ENCODE assay signal across 8 mouse cellular contexts in genomic region chr3:87508205-87508901, GRCm38 (mm10). TPM values are rescaled to one million over a fixed set of nuclear protein-coding genes. Genes with fewer than 3 reads are reported as not detected.
A peak's percentile ranks its signal among the peaks of the same experiment; 100 is the strongest.
DNase-seq lines count a peak whose midpoint lies in the region; ATAC-seq and TF ChIP-seq lines count a peak whose summit lies in the region.

No protein-coding gene starts in this region.

- H3K9me3 ChIP-seq in hindbrain, embryonic 14.5 days (ENCODE audit: control insufficient read depth, low read length): no peaks in the 10 kb centered on the region

- TF ChIP-seq CTCF in Patski (IDR thresholded peaks at IDR 0.05): peak; percentile 81

- peak overlapping the region; percentile 41 for H3K4me2 ChIP-seq in hindbrain, embryonic 14.5 days (replicated peaks)

- H3K36me3 ChIP-seq in hindbrain, embryonic 14.5 days (replicated peaks; ENCODE audit: control insufficient read depth, insufficient read depth): no peaks in the 10 kb centered on the region

- peaks cover 18% of the 10 kb centered on the region for H3K27me3 ChIP-seq in Patski
- no peaks in the 10 kb centered on the region for H3K27me3 ChIP-seq in hindbrain, embryonic 14.5 days (ENCODE audit: control insufficient read depth, insufficient read depth, low read length)

- WGBS in hindbrain, embryonic 14.5 days: 31% methylated on average over 17 of the region's 17 CpGs

- DNase-seq in Patski (ENCODE audit: low read depth, low spot score): peak; percentile 60
- peak; percentile 94 to 98 for DNase-seq in cerebellum, postnatal 14 days
- DNase-seq in frontal cortex, postnatal 36 days (ENCODE audit: low spot score in 2 of 2): peak; percentile 80 to 86
- DNase-seq in hindbrain, embryonic 14.5 days (ENCODE audit: low spot score): peak; percentile 83
- DNase-seq in layer of hippocampus, postnatal 14 days (ENCODE audit: low spot score in 2 of 2): peak; percentile 74 to 86
- DNase-seq in lung, postnatal 10 days: peak; percentile 91
- peak; percentile 64 for DNase-seq in retina, adult 2 months (ENCODE audit: low read depth, low spot score)
- peak; percentile 89 for DNase-seq in thymus, postnatal 14 days

- H3K4me3 ChIP-seq in hindbrain, embryonic 14.5 days (replicated peaks; ENCODE audit: low read length): no peak overlapping the region

- CTCF ChIA-PET in Patski (lab: Charles Lee): interaction anchor here (1.0 to 2.4 kb wide), 5 partner anchors 9 to 186 kb away, joined by 3 to 15 read pairs (median 4); no protein-coding TSS in a partner anchor

- in situ Hi-C loops in Patski (cut with MboI; ENCODE audit: low pct_unique_long_range_greater_than_20kb): loop anchor here (10.0 kb wide), 2 partner anchors 46 to 474 kb away; no protein-coding TSS in a partner anchor

- no peak overlapping the region for H3K27ac ChIP-seq in hindbrain, embryonic 14.5 days

- ATAC-seq in Patski: peak; percentile 56
- 0 out of 2 replicates have a peak, but pooled peaks have one; percentile 49 for ATAC-seq in hindbrain, embryonic 14.5 days (ENCODE audit: low FRiP score)

- POLR2A ChIA-PET in Patski (lab: Charles Lee): no interaction called here

- peak overlapping the region; percentile 28; the same call in 1 of the 2 replicates for H3K9ac ChIP-seq in hindbrain, embryonic 14.5 days

- H3K4me1 ChIP-seq in hindbrain, embryonic 14.5 days (replicated peaks; ENCODE audit: control insufficient read depth, insufficient read depth, low read length): no peaks in the 10 kb centered on the region

RNA-seq across cellular contexts. Expression of gene Etv3, which starts 16.9 kb away (rescaled TPM):
- polyA plus RNA-seq in Patski (2021): 17.7 TPM
- polyA plus RNA-seq in hindbrain, embryonic 14.5 days (2014; fragmentation: Nextera tagmentation; extraction: Ambion mirVana): 7.0 and 7.1 TPM in 2 replicates
- 10 to 100 TPM; 18.0 to 18.2 TPM for total RNA-seq in layer of hippocampus, postnatal 14 days (2021)
